Mouse (Mus musculus) cerebellum, postnatal 4 days (tissue): ENCODE results near the gene Abcb10.
A peak's percentile ranks its signal among the peaks of the same experiment; 100 is the strongest.
"Not testable (repeated sequence)": the region's sequence is repeated elsewhere in the genome, so short reads cannot be mapped to it uniquely, and the experiment has no call there.

Experiments
- DNase-seq, 2 experiments: peaks; one replicate each; pipeline ENCODE4 v3.0.0; 2022; ENCODE audit warnings: low spot score in 2 of 2, mixed read lengths in 1 of 2

The Abcb10 gene

GRCm38 (mm10) chr8:123982826-123983400 is at the start of gene Abcb10:
Gene Abcb10 (minus strand): TSS chr8:123983122.
- peak; percentile 44 to 76 for DNase-seq

- no peak for DNase-seq
Observed at GRCm38 (mm10) chr8:124027831-124028230, 44.9 kb upstream of the Abcb10 start.

- not testable (repeated sequence) for DNase-seq
Observed at GRCm38 (mm10) chr8:124026265-124026664, 43.3 kb upstream of the Abcb10 start.

- peak; percentile 85 to 92 for DNase-seq
Observed at GRCm38 (mm10) chr8:124021237-124022227, 38.6 kb upstream of the Abcb10 start, which contains the start of the genes Taf5l and Urb2. Gene Taf5l (minus strand): TSS chr8:124021397. Gene Urb2 (plus strand): TSS chr8:124021508.

- DNase-seq = peak; percentile 29 to 73
Observed at GRCm38 (mm10) chr8:124020439-124021236, 37.7 kb upstream of the Abcb10 start.

GRCm38 (mm10) chr8:124019782-124020181 is 36.9 kb upstream of the Abcb10 start:
- DNase-seq = no peak

- no peak for DNase-seq
Observed at GRCm38 (mm10) chr8:124014751-124015150, 31.8 kb upstream of the Abcb10 start.

GRCm38 (mm10) chr8:124014299-124014698 is 31.4 kb upstream of the Abcb10 start:
- not testable (repeated sequence) for DNase-seq

GRCm38 (mm10) chr8:124011989-124012586 is 29.2 kb upstream of the Abcb10 start:
- DNase-seq = no peak

GRCm38 (mm10) chr8:124011580-124011979 is 28.7 kb upstream of the Abcb10 start:
- no peak for DNase-seq

- no peak for DNase-seq
Observed at GRCm38 (mm10) chr8:124007829-124008228, 24.9 kb upstream of the Abcb10 start.

GRCm38 (mm10) chr8:124002546-124003108 is 19.7 kb upstream of the Abcb10 start:
- no peak for DNase-seq

GRCm38 (mm10) chr8:123999568-123999967 is 16.6 kb upstream of the Abcb10 start:
- DNase-seq = no peak

- DNase-seq = no peak
Observed at GRCm38 (mm10) chr8:123993997-123994396, 11.1 kb upstream of the Abcb10 start.

GRCm38 (mm10) chr8:123993597-123993996 is 10.7 kb upstream of the Abcb10 start:
- DNase-seq = no peak

GRCm38 (mm10) chr8:123992587-123992986 is 9.7 kb upstream of the Abcb10 start:
- no peak for DNase-seq

GRCm38 (mm10) chr8:123990277-123991049 is 7.5 kb upstream of the Abcb10 start:
- no peak for DNase-seq

- DNase-seq = no peak
Observed at GRCm38 (mm10) chr8:123989128-123989527, 6.2 kb upstream of the Abcb10 start.

- DNase-seq = no peak
Observed at GRCm38 (mm10) chr8:123988605-123989038, 5.7 kb upstream of the Abcb10 start.

- peak in 1 of 2 experiments; percentile 26 for DNase-seq
Observed at GRCm38 (mm10) chr8:123982291-123982793, 580 bp downstream of the Abcb10 start.
